Mouse (Mus musculus) embryonic stem cell, embryonic (primary cell): ENCODE results near the gene Prkd1.
"Not testable (repeated sequence)": the region's sequence is repeated elsewhere in the genome, so short reads cannot be mapped to it uniquely, and the experiment has no call there.

Experiments used
- CTCF ChIA-PET, 4 experiments: fragments of 300-600 bp in 2 of 4; fragments of 350-600 bp in 2 of 4; sonication (Branson Sonifier 250); formaldehyde crosslinking; loops; one replicate each; lab custom pipeline; 2022; ENCODE audit warnings: inconsistent platforms in 2 of 4; lab: Charles Lee
- POLR2A ChIA-PET, 4 experiments: fragments of 300-600 bp in 2 of 4; fragments of 350-600 bp in 2 of 4; sonication (Branson Sonifier 250); formaldehyde crosslinking; loops; one replicate each; lab custom pipeline; 2022; ENCODE audit warnings: antibody characterized with exemption in 4 of 4, inconsistent platforms in 1 of 4; lab: Charles Lee

Prkd1 gene

GRCm38 (mm10) chr12:50648671-50649541 lies at the start of gene Prkd1:
Prkd1 (minus strand) TSS chr12:50649098.
- POLR2A ChIA-PET: no interaction called here
- CTCF ChIA-PET: interaction anchor here in 1 of 4 experiments (0.5 kb wide), 1 partner anchor 356 kb away, joined by 3 read pairs; no protein-coding TSS in a partner anchor

- ChIA-PET POLR2A (no interaction called here), CTCF (no interaction called here)
These were observed 48.6 kb upstream of the Prkd1 start for GRCm38 (mm10) chr12:50697492-50697891.

GRCm38 (mm10) chr12:50648176-50648670 lies 675 bp downstream of the Prkd1 start:
- ChIA-PET POLR2A (no interaction called here), CTCF (no interaction called here)

- CTCF ChIA-PET: no interaction called here
These were observed 2.0 kb downstream of the Prkd1 start for GRCm38 (mm10) chr12:50646857-50647256.

GRCm38 (mm10) chr12:50642671-50643070 lies 6.2 kb downstream of the Prkd1 start:
- CTCF ChIA-PET: no interaction called here
- POLR2A ChIA-PET: no interaction called here

More at GRCm38 (mm10) chr12:50646857-50647256, 2.0 kb downstream of the Prkd1 start:
- POLR2A ChIA-PET: interaction anchor here in 1 of 4 experiments (0.6 kb wide), 1 partner anchor 304 kb away, joined by 3 read pairs; no protein-coding TSS in a partner anchor

- ChIA-PET POLR2A (no interaction called here), CTCF (no interaction called here)
These were observed 8.7 kb downstream of the Prkd1 start for GRCm38 (mm10) chr12:50640171-50640570.

GRCm38 (mm10) chr12:50634436-50634835 lies 14.5 kb downstream of the Prkd1 start:
- ChIA-PET POLR2A (interaction anchor here in 1 of 4 experiments (0.8 kb wide), 1 partner anchor 9 kb away, joined by 3 read pairs; no protein-coding TSS in a partner anchor), CTCF (no interaction called here)

GRCm38 (mm10) chr12:50626100-50626499 lies 22.8 kb downstream of the Prkd1 start:
- POLR2A ChIA-PET, CTCF ChIA-PET: not testable (repeated sequence)

- POLR2A ChIA-PET: no interaction called here
- CTCF ChIA-PET: no interaction called here
These were observed 24.7 kb downstream of the Prkd1 start for GRCm38 (mm10) chr12:50624175-50624574.

GRCm38 (mm10) chr12:50615852-50616251 lies 33.0 kb downstream of the Prkd1 start:
- CTCF ChIA-PET: no interaction called here
- POLR2A ChIA-PET: no interaction called here

- ChIA-PET CTCF (no interaction called here), POLR2A (no interaction called here)
These were observed 34.6 kb downstream of the Prkd1 start for GRCm38 (mm10) chr12:50614341-50614740.

- ChIA-PET CTCF (no interaction called here), POLR2A (interaction anchor here in 1 of 4 experiments (0.7 kb wide), 1 partner anchor 12 kb away, joined by 3 read pairs; no protein-coding TSS in a partner anchor)
These were observed 42.0 kb downstream of the Prkd1 start for GRCm38 (mm10) chr12:50606703-50607500.

GRCm38 (mm10) chr12:50599370-50599769 lies 49.5 kb downstream of the Prkd1 start:
- ChIA-PET POLR2A (no interaction called here), CTCF (no interaction called here)

- CTCF ChIA-PET: no interaction called here
- POLR2A ChIA-PET: interaction anchor here in 2 of 4 experiments (0.7 to 1.1 kb wide), 2 partner anchors 23 to 127 kb away, joined by 3 to 6 read pairs; no protein-coding TSS in a partner anchor
These were observed 50.6 kb downstream of the Prkd1 start for GRCm38 (mm10) chr12:50598053-50598988.

GRCm38 (mm10) chr12:50597467-50597866 lies 51.4 kb downstream of the Prkd1 start:
- ChIA-PET POLR2A (interaction anchor here in 1 of 4 experiments (0.6 to 1.1 kb wide), 3 partner anchors 22 to 457 kb away, joined by 3 to 4 read pairs (median 3); no protein-coding TSS in a partner anchor), CTCF (no interaction called here)

GRCm38 (mm10) chr12:50595777-50596176 lies 53.1 kb downstream of the Prkd1 start:
- POLR2A ChIA-PET: no interaction called here
- CTCF ChIA-PET: no interaction called here

GRCm38 (mm10) chr12:50594506-50594905 lies 54.4 kb downstream of the Prkd1 start:
- ChIA-PET POLR2A (interaction anchor here in 2 of 4 experiments (0.6 kb wide), 2 partner anchors 12 to 34 kb away, joined by 3 read pairs; no protein-coding TSS in a partner anchor), CTCF (no interaction called here)

- ChIA-PET CTCF (no interaction called here), POLR2A (no interaction called here)
These were observed 55.4 kb downstream of the Prkd1 start for GRCm38 (mm10) chr12:50593481-50593880.
